Mouse (Mus musculus): Measurements from ENCODE around the gene Trnau1ap. TPM values are rescaled to one million over a fixed set of nuclear protein-coding genes. Genes with fewer than 3 reads are reported as not detected.

The Trnau1ap gene
- polyA plus RNA-seq, 1 experiment, result not detected

DNA sequence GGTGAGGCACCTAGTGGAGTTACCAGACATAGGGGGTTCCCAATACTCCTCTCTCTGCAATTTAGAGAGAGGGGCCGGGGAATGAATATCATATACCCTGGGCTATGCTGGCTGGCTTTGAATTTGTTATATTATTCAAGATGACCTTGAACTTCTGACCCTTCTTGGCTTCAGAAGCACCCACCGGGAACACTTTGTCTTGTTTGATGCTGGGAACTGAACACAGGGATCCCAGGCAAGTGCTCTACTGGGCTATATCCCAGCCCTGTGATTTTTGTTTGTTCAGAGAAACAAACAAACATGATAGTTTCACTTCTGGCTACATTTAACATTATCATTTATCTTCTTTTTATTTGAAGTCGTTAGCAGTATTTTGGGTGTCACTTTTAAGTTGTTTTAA is 26.1 kb upstream of the Trnau1ap start:
- Histone ChIP-seq H3K27ac (ENCODE audit: insufficient read depth, low read depth, low read length) (no peak overlapping the region), H3K4me1 (ENCODE audit: control insufficient read depth, insufficient read depth, low read length) (peaks cover 3% of the 10 kb centered on the region; the same call in 1 of the 2 replicates), H3K4me3 (ENCODE audit: insufficient read depth, low read depth, low read length) (no peak overlapping the region)
- TF ChIP-seq POLR2A (IDR thresholded peaks at IDR 0.05; ENCODE audit: insufficient read depth, low read depth, low read length), result no peak
- TF ChIP-seq CTCF (IDR thresholded peaks at IDR 0.05; ENCODE audit: insufficient read depth, low read depth, low read length), result no peak
- 90% methylated on average over 3 of the region's 3 CpGs for WGBS

DNA sequence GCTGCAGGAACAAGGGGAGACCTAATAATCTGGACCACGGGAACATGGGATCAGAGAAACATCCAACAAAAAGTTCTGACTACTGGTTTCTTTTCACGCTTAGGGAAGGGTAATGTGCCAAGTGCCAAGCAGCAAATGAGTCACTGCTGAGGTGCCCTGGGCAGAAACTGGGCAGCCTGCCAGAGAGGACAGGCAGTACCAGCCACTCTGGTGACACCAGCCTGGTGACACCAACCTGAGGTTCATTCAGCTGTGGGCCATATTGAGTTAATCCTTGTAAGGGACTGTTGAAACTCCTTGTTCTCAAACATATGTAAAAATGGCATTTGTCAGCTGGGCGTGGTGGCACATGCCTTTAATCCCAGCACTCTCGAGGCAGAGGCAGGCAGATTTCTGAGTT is 25.2 kb upstream of the Trnau1ap start:
- H3K4me1 ChIP-seq (ENCODE audit: control insufficient read depth, insufficient read depth, low read length), result peaks cover 3% of the 10 kb centered on the region; the same call in 1 of the 2 replicates
- H3K4me3 ChIP-seq (ENCODE audit: insufficient read depth, low read depth, low read length), result no peak overlapping the region
- no peak overlapping the region for H3K27ac ChIP-seq (ENCODE audit: insufficient read depth, low read depth, low read length)
- TF ChIP-seq POLR2A (IDR thresholded peaks at IDR 0.05; ENCODE audit: insufficient read depth, low read depth, low read length) (no peak), CTCF (IDR thresholded peaks at IDR 0.05; ENCODE audit: insufficient read depth, low read depth, low read length) (no peak)
- WGBS, result 65% methylated on average over 4 of the region's 4 CpGs

DNA sequence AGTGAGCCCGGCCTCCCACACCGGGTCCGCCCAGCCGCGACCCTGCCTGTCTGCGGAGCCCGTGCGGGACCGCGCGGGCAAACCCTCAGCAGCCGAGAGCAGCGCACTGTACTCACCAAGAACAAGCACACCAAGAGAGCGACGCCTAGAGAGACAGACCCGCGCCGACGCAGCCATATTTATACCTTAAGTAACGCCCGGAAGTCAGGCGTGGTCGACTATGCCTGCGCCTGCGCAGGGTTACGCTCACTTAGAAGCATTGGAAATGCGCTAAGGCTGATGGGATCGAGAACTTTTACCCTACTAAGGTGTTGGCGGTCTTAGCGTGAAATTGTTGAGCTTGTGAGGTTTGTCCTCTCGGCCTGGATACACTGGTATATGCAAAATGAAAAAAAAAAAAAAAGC is 24.1 kb upstream of the Trnau1ap start, which contains the start of gene Rcc1:
Gene Rcc1, minus strand, starts transcription at position 125 of the 405 bp plus-strand sequence.
- under 1% methylated on average over 31 of the region's 31 CpGs for WGBS
- Histone ChIP-seq H3K4me3 (ENCODE audit: insufficient read depth, low read depth, low read length) (peak within 1 kb of the TSS; percentile 89), H3K4me1 (ENCODE audit: control insufficient read depth, insufficient read depth, low read length) (peaks cover 3% of the 10 kb centered on the region; the same call in 1 of the 2 replicates), H3K27ac (ENCODE audit: insufficient read depth, low read depth, low read length) (peak within 1 kb of the TSS; percentile 88)
- TF ChIP-seq CTCF (IDR thresholded peaks at IDR 0.05; ENCODE audit: insufficient read depth, low read depth, low read length), result no peak
- TF ChIP-seq POLR2A (IDR thresholded peaks at IDR 0.05; ENCODE audit: insufficient read depth, low read depth, low read length), result peak; percentile 93

DNA sequence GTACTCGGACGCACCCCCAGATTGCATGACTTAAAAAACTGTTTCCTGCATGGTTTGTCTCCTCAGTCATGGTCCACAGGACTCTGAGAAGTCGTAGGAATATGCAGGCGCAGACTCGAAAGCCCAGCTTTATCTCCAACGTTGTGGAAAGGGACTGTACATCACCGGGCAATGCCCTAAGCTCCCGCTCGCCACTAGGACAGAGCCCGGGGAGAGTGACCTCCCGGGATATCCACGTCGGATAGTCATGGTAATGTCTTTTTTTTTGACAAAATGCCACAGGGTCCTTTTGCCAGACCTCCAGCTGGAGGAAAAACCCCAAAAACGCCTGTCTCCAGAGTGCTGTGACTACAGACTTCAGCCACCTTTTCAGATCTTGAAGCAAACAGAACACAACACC is 23.4 kb upstream of the Trnau1ap start:
- no peak overlapping the region for H3K27ac ChIP-seq (ENCODE audit: insufficient read depth, low read depth, low read length)

DNA sequence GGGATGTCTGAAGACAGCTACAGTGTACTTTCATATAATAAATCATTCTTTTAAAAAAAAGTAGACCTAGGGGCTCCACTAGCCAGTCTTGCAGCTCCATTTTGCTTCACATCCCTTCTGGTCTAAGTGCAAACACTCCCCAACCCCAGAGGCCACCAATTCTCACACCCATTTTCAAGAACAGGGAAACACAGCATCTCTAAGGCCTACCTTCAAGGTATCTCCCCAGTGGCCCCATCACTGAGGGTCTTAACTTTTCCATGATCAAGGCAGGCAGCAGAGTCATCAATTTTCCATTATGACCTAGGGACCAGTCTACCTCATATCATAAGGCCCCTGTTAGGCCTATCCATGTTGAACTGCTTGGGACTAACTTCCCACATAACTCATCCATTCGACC is 22.1 kb upstream of the Trnau1ap start:
- Histone ChIP-seq H3K4me1 (ENCODE audit: control insufficient read depth, insufficient read depth, low read length) (peaks cover 3% of the 10 kb centered on the region; the same call in 1 of the 2 replicates), H3K4me3 (ENCODE audit: insufficient read depth, low read depth, low read length) (no peak overlapping the region), H3K27ac (ENCODE audit: insufficient read depth, low read depth, low read length) (no peak overlapping the region)
- 47% methylated on average over 1 of the region's 1 CpGs for WGBS
- TF ChIP-seq POLR2A (IDR thresholded peaks at IDR 0.05; ENCODE audit: insufficient read depth, low read depth, low read length) (no peak), CTCF (IDR thresholded peaks at IDR 0.05; ENCODE audit: insufficient read depth, low read depth, low read length) (no peak)

More for the DNA sequence above, 23.4 kb upstream of the Trnau1ap start:
- TF ChIP-seq CTCF (IDR thresholded peaks at IDR 0.05; ENCODE audit: insufficient read depth, low read depth, low read length), result no peak
- TF ChIP-seq POLR2A (IDR thresholded peaks at IDR 0.05; ENCODE audit: insufficient read depth, low read depth, low read length), result no peak
- Histone ChIP-seq H3K4me3 (ENCODE audit: insufficient read depth, low read depth, low read length) (peak overlapping the region; percentile 89), H3K4me1 (ENCODE audit: control insufficient read depth, insufficient read depth, low read length) (peaks cover 3% of the 10 kb centered on the region; the same call in 1 of the 2 replicates)
- 0% methylated on average over 14 of the region's 14 CpGs for WGBS

DNA sequence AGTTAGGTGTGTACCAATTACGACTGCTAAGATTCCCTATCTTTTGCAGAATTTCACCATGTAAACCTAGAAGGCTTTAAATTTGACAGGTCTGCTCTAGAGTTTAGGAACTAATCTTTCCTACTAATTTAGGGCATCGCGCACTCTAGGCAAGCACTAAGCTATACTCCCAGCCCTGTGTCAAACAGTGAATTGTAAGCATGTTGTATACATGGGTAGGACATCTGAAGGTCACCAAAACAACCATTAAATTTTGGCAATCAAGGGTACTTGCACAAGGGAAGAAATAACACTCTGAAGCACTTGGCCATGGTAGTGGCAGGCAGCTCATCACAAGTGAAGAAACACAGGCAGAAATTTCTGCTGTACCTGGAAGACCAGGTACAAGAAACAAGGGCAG is 21.5 kb upstream of the Trnau1ap start:
- TF ChIP-seq POLR2A (IDR thresholded peaks at IDR 0.05; ENCODE audit: insufficient read depth, low read depth, low read length) (no peak), CTCF (IDR thresholded peaks at IDR 0.05; ENCODE audit: insufficient read depth, low read depth, low read length) (no peak)
- Histone ChIP-seq H3K4me1 (ENCODE audit: control insufficient read depth, insufficient read depth, low read length) (peaks cover 3% of the 10 kb centered on the region; the same call in 1 of the 2 replicates), H3K4me3 (ENCODE audit: insufficient read depth, low read depth, low read length) (no peak overlapping the region), H3K27ac (ENCODE audit: insufficient read depth, low read depth, low read length) (no peak overlapping the region)
- 73% methylated on average over 3 of the region's 3 CpGs for WGBS

DNA sequence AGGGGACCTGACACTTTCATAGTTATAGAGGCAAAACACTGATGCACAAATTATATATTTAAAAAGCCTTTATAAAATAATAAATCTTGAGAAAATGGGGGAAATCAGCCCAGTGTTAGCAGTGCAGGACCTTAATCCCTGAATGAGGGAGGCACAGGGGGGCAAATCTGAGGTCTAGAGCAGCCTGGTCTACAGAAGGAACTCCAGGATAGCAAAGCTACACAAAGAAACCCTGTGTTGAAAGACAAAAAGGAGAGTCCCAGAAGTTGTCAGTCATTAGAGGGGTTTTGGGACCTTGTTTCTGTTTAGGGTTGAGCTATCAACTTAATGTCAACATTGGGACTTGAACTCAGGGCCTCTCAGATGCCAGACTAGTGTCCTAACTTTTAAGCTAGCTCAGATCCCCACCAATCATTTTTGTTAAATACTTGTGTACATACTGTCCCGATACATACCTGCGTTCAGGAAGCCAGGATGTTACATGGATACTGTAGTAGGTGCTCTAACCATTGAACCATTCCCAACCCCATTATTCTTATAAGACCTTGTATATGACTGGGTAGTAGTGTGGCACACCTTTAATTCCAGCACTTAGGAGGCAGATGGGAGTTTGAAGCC is 20.9 kb upstream of the Trnau1ap start:
- no peak for TF ChIP-seq CTCF (IDR thresholded peaks at IDR 0.05; ENCODE audit: insufficient read depth, low read depth, low read length)
- no peak for TF ChIP-seq POLR2A (IDR thresholded peaks at IDR 0.05; ENCODE audit: insufficient read depth, low read depth, low read length)
- H3K4me3 ChIP-seq (ENCODE audit: insufficient read depth, low read depth, low read length), result no peak overlapping the region
- peaks cover 3% of the 10 kb centered on the region; the same call in 1 of the 2 replicates for H3K4me1 ChIP-seq (ENCODE audit: control insufficient read depth, insufficient read depth, low read length)
- 63% methylated on average over 2 of the region's 2 CpGs for WGBS
- no peak overlapping the region for H3K27ac ChIP-seq (ENCODE audit: insufficient read depth, low read depth, low read length)

DNA sequence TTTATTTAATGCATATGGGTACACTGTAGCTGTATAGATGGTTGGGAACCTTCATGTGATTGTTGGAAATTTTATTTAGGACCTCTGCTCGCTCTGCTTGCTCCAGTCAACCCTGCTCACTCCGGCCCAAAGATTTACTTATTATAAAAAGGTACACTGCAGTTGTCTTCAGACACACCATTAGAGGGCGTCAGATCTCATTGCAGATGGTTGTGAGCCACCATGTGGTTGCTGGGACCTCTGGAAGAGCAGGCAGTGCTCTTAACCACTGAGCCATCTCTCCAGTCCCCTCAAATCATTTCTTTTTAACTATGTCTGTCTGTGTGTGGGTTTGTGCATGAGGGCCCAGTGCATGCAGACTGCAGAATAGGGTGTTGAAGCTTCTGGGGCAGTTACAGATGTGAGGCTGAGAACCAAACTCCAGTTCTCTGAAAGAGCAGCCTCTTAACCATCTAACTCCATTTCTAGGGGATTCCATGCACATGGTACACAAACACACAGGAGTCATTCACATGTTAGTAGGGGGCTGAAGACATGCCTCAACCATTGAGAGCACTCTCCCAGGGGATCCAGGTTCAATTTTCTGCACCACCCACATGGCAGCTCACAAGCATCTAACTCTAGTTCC is 20.3 kb upstream of the Trnau1ap start:
- TF ChIP-seq POLR2A (IDR thresholded peaks at IDR 0.05; ENCODE audit: insufficient read depth, low read depth, low read length) (no peak), CTCF (IDR thresholded peaks at IDR 0.05; ENCODE audit: insufficient read depth, low read depth, low read length) (no peak)

DNA sequence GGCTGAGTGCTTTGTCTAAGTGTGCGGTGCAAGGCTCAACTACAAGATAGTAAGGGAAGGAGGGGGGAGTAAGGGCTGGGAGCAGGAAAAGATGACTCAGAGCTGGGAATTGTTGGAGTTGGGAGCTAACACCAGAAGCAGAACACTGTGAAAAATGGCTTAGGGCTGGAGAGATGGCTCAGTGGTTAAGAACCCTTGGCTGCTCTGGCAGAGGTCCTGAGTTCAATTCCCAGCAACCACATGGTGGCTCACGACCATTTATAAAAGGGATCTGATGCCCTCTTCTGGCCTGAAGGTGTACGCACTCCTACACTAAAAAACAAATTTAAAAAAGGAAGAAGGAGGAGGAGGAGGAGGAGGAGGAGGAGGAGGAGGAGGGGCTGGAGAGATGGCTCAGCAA is 17.3 kb upstream of the Trnau1ap start:
- H3K4me1 ChIP-seq (ENCODE audit: control insufficient read depth, insufficient read depth, low read length), result peaks cover 7% of the 10 kb centered on the region; the same call in 1 of the 2 replicates
- WGBS, result 42% methylated on average over 3 of the region's 3 CpGs

More for the DNA sequence above, 20.3 kb upstream of the Trnau1ap start:
- H3K4me3 ChIP-seq (ENCODE audit: insufficient read depth, low read depth, low read length), result no peak overlapping the region
- WGBS, result 63% methylated on average over 3 of the region's 3 CpGs
- peaks cover 5% of the 10 kb centered on the region; the same call in 1 of the 2 replicates for H3K4me1 ChIP-seq (ENCODE audit: control insufficient read depth, insufficient read depth, low read length)
- H3K27ac ChIP-seq (ENCODE audit: insufficient read depth, low read depth, low read length), result no peak overlapping the region

More for the DNA sequence above, 17.3 kb upstream of the Trnau1ap start:
- Histone ChIP-seq H3K4me3 (ENCODE audit: insufficient read depth, low read depth, low read length) (no peak overlapping the region), H3K27ac (ENCODE audit: insufficient read depth, low read depth, low read length) (no peak overlapping the region)
- TF ChIP-seq POLR2A (IDR thresholded peaks at IDR 0.05; ENCODE audit: insufficient read depth, low read depth, low read length) (no peak), CTCF (IDR thresholded peaks at IDR 0.05; ENCODE audit: insufficient read depth, low read depth, low read length) (no peak)
